Mouse (Mus musculus) neural tube, embryonic 12.5 days (tissue): ENCODE data around the gene Lamtor2. TPM values are rescaled to one million over a fixed set of nuclear protein-coding genes. Genes with fewer than 3 reads are reported as not detected.

ENCODE experiments used
- ATAC-seq: fragments of 200-750 bp; cut with Nextera tagmentation; 2 replicates; pipeline ENCODE4 v1.8.0; 2017; ENCODE audit warnings: low read depth, mild to moderate bottlenecking, moderate TSS enrichment, moderate library complexity; ENCODE audit not compliant: low FRiP score
- H3K27ac ChIP-seq: fragments of 300-500 bp; sonication (generic); 2 replicates; pipeline ENCODE4 v1.5.1; 2016
- H3K27me3 ChIP-seq: fragments of 300-500 bp; sonication (generic); replicated peaks from 2 replicates; pipeline ENCODE4 v1.6.1; 2016; ENCODE audit warnings: mild to moderate bottlenecking
- H3K36me3 ChIP-seq: fragments of 300-500 bp; sonication (generic); 2 replicates; pipeline ENCODE4 v1.6.1; 2016; ENCODE audit warnings: mild to moderate bottlenecking
- H3K4me1 ChIP-seq: fragments of 300-500 bp; sonication (generic); 2 replicates; pipeline ENCODE4 v1.6.1; 2016
- H3K4me2 ChIP-seq: fragments of 300-500 bp; sonication (generic); replicated peaks from 2 replicates; pipeline ENCODE4 v1.6.1; 2016; ENCODE audit warnings: mild to moderate bottlenecking
- H3K4me3 ChIP-seq: fragments of 300-500 bp; sonication (generic); 2 replicates; pipeline ENCODE4 v1.5.1; 2016
- H3K9ac ChIP-seq: fragments of 300-500 bp; sonication (generic); 2 replicates; pipeline ENCODE4 v1.6.1; 2016; ENCODE audit warnings: mild to moderate bottlenecking
- H3K9me3 ChIP-seq: fragments of 300-500 bp; sonication (generic); 2 replicates; pipeline ENCODE4 v1.6.1; 2016; ENCODE audit warnings: mild to moderate bottlenecking
- WGBS: fragments of 180-500 bp; shearing (Covaris S2); methylation state at CpG from one replicate; pipeline ENCODE4 v1.1.7; 2016; 5-methylcytosine and 5-hydroxymethylcytosine counted together
- polyA plus RNA-seq: library from polyadenylated mRNA; unstranded; fragments of >200 nt; fragmentation: Nextera tagmentation; extraction: Ambion mirVana; gene quantifications from 2 replicates; pipeline ENCODE4 v1.2.1, GENCODE M21; 2016

Gene Lamtor2
- polyA plus RNA-seq, 1 experiment from 2014 or later = 145 TPM

GRCm38 (mm10) chr3:88548180-88548917, 4.5 kb downstream of the Lamtor2 start, which contains the start of gene Rab25:
TSS of gene Rab25 (minus strand) at chr3:88548300.
- Histone ChIP-seq H3K4me2 (no peak within 1 kb of the TSS), H3K4me1 (peaks cover 14% of the 10 kb centered on the region), H3K9me3 (no peaks in the 10 kb centered on the region), H3K4me3 (no peak within 1 kb of the TSS), H3K27me3 (no peaks in the 10 kb centered on the region), H3K9ac (no peak within 1 kb of the TSS), H3K36me3 (no peaks in the 10 kb centered on the region), H3K27ac (no peak within 1 kb of the TSS)
- ATAC-seq = no peak
- 55% methylated on average over 18 of the region's 18 CpGs for WGBS

GRCm38 (mm10) chr3:88546674-88547418, 6.0 kb downstream of the Lamtor2 start:
- whole genome bisulfite sequencing = 82% methylated on average over 6 of the region's 6 CpGs
- ATAC-seq = no peak
- Histone ChIP-seq H3K4me1 (peaks cover 12% of the 10 kb centered on the region), H3K4me3 (no peak overlapping the region), H3K36me3 (no peaks in the 10 kb centered on the region), H3K9ac (no peak overlapping the region), H3K9me3 (no peaks in the 10 kb centered on the region), H3K27me3 (no peaks in the 10 kb centered on the region), H3K4me2 (no peak overlapping the region), H3K27ac (no peak overlapping the region)

- H3K9me3 ChIP-seq = no peaks in the 10 kb centered on the region
- 0 out of 2 replicates have a peak overlapping the region, but pooled peaks have one; percentile 4 for H3K27ac ChIP-seq
- peaks cover 9% of the 10 kb centered on the region for H3K36me3 ChIP-seq
- ATAC-seq = no peak
- H3K27me3 ChIP-seq = no peaks in the 10 kb centered on the region
- peaks cover 22% of the 10 kb centered on the region for H3K4me1 ChIP-seq
- WGBS = 69% methylated on average over 20 of the region's 20 CpGs
- H3K9ac ChIP-seq = no peak overlapping the region
- H3K4me2 ChIP-seq = no peak overlapping the region
- no peak overlapping the region for H3K4me3 ChIP-seq
Observed at GRCm38 (mm10) chr3:88544955-88545591, 7.8 kb downstream of the Lamtor2 start.

GRCm38 (mm10) chr3:88544514-88544913, 8.4 kb downstream of the Lamtor2 start:
- Histone ChIP-seq H3K4me1 (peaks cover 26% of the 10 kb centered on the region), H3K4me3 (no peak overlapping the region), H3K36me3 (peaks cover 13% of the 10 kb centered on the region), H3K9me3 (no peaks in the 10 kb centered on the region), H3K9ac (no peak overlapping the region), H3K27ac (no peak overlapping the region), H3K4me2 (no peak overlapping the region), H3K27me3 (no peaks in the 10 kb centered on the region)
- ATAC-seq = no peak
- 52% methylated on average over 5 of the region's 5 CpGs for WGBS

- Histone ChIP-seq H3K27ac (no peak overlapping the region), H3K4me3 (no peak overlapping the region), H3K4me1 (peaks cover 30% of the 10 kb centered on the region), H3K36me3 (peaks cover 16% of the 10 kb centered on the region), H3K9ac (no peak overlapping the region), H3K27me3 (no peaks in the 10 kb centered on the region), H3K9me3 (no peaks in the 10 kb centered on the region), H3K4me2 (0 out of 2 replicates have a peak overlapping the region, but pooled peaks have one; percentile 9)
- 76% methylated on average over 5 of the region's 5 CpGs for WGBS
- no peak for ATAC-seq
Observed at GRCm38 (mm10) chr3:88543651-88544410, 9.0 kb downstream of the Lamtor2 start.

GRCm38 (mm10) chr3:88543174-88543573, 9.7 kb downstream of the Lamtor2 start:
- H3K9ac ChIP-seq = no peak overlapping the region
- no peak overlapping the region for H3K27ac ChIP-seq
- no peak for ATAC-seq
- peaks cover 36% of the 10 kb centered on the region for H3K4me1 ChIP-seq
- WGBS = 82% methylated on average over 8 of the region's 8 CpGs
- no peaks in the 10 kb centered on the region for H3K27me3 ChIP-seq
- no peaks in the 10 kb centered on the region for H3K9me3 ChIP-seq
- H3K36me3 ChIP-seq = peaks cover 22% of the 10 kb centered on the region
- H3K4me2 ChIP-seq = 0 out of 2 replicates have a peak overlapping the region, but pooled peaks have one; percentile 9
- no peak overlapping the region for H3K4me3 ChIP-seq

GRCm38 (mm10) chr3:88542486-88542885, 10.4 kb downstream of the Lamtor2 start:
- no peak overlapping the region for H3K27ac ChIP-seq
- no peak overlapping the region for H3K4me3 ChIP-seq
- peaks cover 43% of the 10 kb centered on the region for H3K4me1 ChIP-seq
- no peaks in the 10 kb centered on the region for H3K9me3 ChIP-seq
- no peak overlapping the region for H3K4me2 ChIP-seq
- no peak overlapping the region for H3K9ac ChIP-seq
- peaks cover 29% of the 10 kb centered on the region for H3K36me3 ChIP-seq
- no peaks in the 10 kb centered on the region for H3K27me3 ChIP-seq
- ATAC-seq = no peak
- WGBS = 78% methylated on average over 4 of the region's 4 CpGs

GRCm38 (mm10) chr3:88541622-88542401, 11.1 kb downstream of the Lamtor2 start:
- Histone ChIP-seq H3K36me3 (peaks cover 36% of the 10 kb centered on the region), H3K9ac (no peak overlapping the region), H3K27ac (no peak overlapping the region; the same call in 1 of the 2 replicates), H3K4me3 (no peak overlapping the region), H3K4me1 (peaks cover 50% of the 10 kb centered on the region), H3K27me3 (no peaks in the 10 kb centered on the region), H3K4me2 (no peak overlapping the region; the same call in 1 of the 2 replicates), H3K9me3 (no peaks in the 10 kb centered on the region)
- peak; percentile 15; the same call in 1 of the 2 replicates for ATAC-seq
- 75% methylated on average over 7 of the region's 7 CpGs for WGBS

GRCm38 (mm10) chr3:88540085-88540484, 12.8 kb downstream of the Lamtor2 start:
- peaks cover 67% of the 10 kb centered on the region for H3K4me1 ChIP-seq
- H3K9me3 ChIP-seq = no peaks in the 10 kb centered on the region
- 71% methylated on average over 5 of the region's 5 CpGs for WGBS
- H3K36me3 ChIP-seq = peaks cover 51% of the 10 kb centered on the region
- H3K4me3 ChIP-seq = no peak overlapping the region
- H3K27me3 ChIP-seq = no peaks in the 10 kb centered on the region
- peak overlapping the region; percentile 22 for H3K4me2 ChIP-seq
- H3K27ac ChIP-seq = no peak overlapping the region
- ATAC-seq = no peak
- H3K9ac ChIP-seq = no peak overlapping the region

GRCm38 (mm10) chr3:88539397-88539796, 13.5 kb downstream of the Lamtor2 start:
- peaks cover 67% of the 10 kb centered on the region for H3K4me1 ChIP-seq
- peak overlapping the region; percentile 40; the same call in 1 of the 2 replicates for H3K9ac ChIP-seq
- peaks cover 51% of the 10 kb centered on the region for H3K36me3 ChIP-seq
- peak overlapping the region; percentile 30; the same call in 1 of the 2 replicates for H3K4me2 ChIP-seq
- ATAC-seq = no peak
- H3K9me3 ChIP-seq = no peaks in the 10 kb centered on the region
- no peaks in the 10 kb centered on the region for H3K27me3 ChIP-seq
- no peak overlapping the region for H3K4me3 ChIP-seq
- no peak overlapping the region for H3K27ac ChIP-seq
- WGBS = 16% methylated on average over 3 of the region's 3 CpGs
